Mouse (Mus musculus) ZHBTc4 (cell line): ENCODE measurements at regions not wholly inside any gene's neighbourhood (a gene's known extent, or its start where the extent isn't known, plus 50 kb on each side); places are given as distances from the start of the nearest gene placed in this dataset.
"Not testable (repeated sequence)": the region's sequence is repeated elsewhere in the genome, so short reads cannot be mapped to it uniquely, and the experiment has no call there.

ENCODE experiments used
- DNase-seq: peaks from one replicate; pipeline ENCODE4 v3.0.0-alpha.2; 2011; ENCODE audit warnings: low read depth, low spot score

GRCm38 (mm10) chr13:11030874-11031273 is 670.2 kb upstream of the Chrm3 start:
- peak; percentile 72 for DNase-seq

- DNase-seq, result peak; percentile 58
Observed at GRCm38 (mm10) chr13:11030381-11030780, 669.7 kb upstream of the Chrm3 start.

- no peak for DNase-seq
Observed at GRCm38 (mm10) chr13:11025918-11026317, 665.3 kb upstream of the Chrm3 start.

- DNase-seq, result no peak
Observed at GRCm38 (mm10) chr13:11024441-11024840, 663.8 kb upstream of the Chrm3 start.

GRCm38 (mm10) chr13:11017584-11017983 is 656.9 kb upstream of the Chrm3 start:
- no peak for DNase-seq

GRCm38 (mm10) chr13:11005374-11005773 is 644.7 kb upstream of the Chrm3 start:
- DNase-seq, result peak; percentile 93

GRCm38 (mm10) chr13:10991151-10991550 is 630.5 kb upstream of the Chrm3 start:
- DNase-seq, result no peak

GRCm38 (mm10) chr13:10990503-10991025 is 629.9 kb upstream of the Chrm3 start:
- no peak for DNase-seq

- DNase-seq, result no peak
Observed at GRCm38 (mm10) chr13:10989095-10989814, 628.6 kb upstream of the Chrm3 start.

- no peak for DNase-seq
Observed at GRCm38 (mm10) chr13:10983736-10984135, 623.1 kb upstream of the Chrm3 start.

- no peak for DNase-seq
Observed at GRCm38 (mm10) chr13:10982543-10982942, 621.9 kb upstream of the Chrm3 start.

- DNase-seq, result no peak
Observed at GRCm38 (mm10) chr13:10971932-10972331, 611.3 kb upstream of the Chrm3 start.

- DNase-seq, result no peak
Observed at GRCm38 (mm10) chr13:10970721-10971120, 610.1 kb upstream of the Chrm3 start.

GRCm38 (mm10) chr13:10952923-10953322 is 592.3 kb upstream of the Chrm3 start:
- DNase-seq, result no peak

GRCm38 (mm10) chr13:10950658-10951057 is 590.0 kb upstream of the Chrm3 start:
- DNase-seq, result not testable (repeated sequence)

- DNase-seq, result no peak
Observed at GRCm38 (mm10) chr13:10947398-10947797, 586.8 kb upstream of the Chrm3 start.

- no peak for DNase-seq
Observed at GRCm38 (mm10) chr13:10943877-10944276, 583.2 kb upstream of the Chrm3 start.

GRCm38 (mm10) chr13:10942031-10942655 is 581.5 kb upstream of the Chrm3 start:
- peak; percentile 45 for DNase-seq

GRCm38 (mm10) chr13:10938233-10938632 is 577.6 kb upstream of the Chrm3 start:
- peak; percentile 61 for DNase-seq

GRCm38 (mm10) chr13:10930741-10931140 is 570.1 kb upstream of the Chrm3 start:
- DNase-seq, result peak; percentile 51

GRCm38 (mm10) chr13:10914377-10914776 is 553.7 kb upstream of the Chrm3 start:
- no peak for DNase-seq

- no peak for DNase-seq
Observed at GRCm38 (mm10) chr13:10909122-10909751, 548.6 kb upstream of the Chrm3 start.

GRCm38 (mm10) chr13:10867864-10868263 is 507.2 kb upstream of the Chrm3 start:
- DNase-seq, result no peak
